Mouse (Mus musculus): ENCODE data around the gene Zdhhc6. TPM values are rescaled to one million over a fixed set of nuclear protein-coding genes. Genes with fewer than 3 reads are reported as not detected.

Zdhhc6 gene
- polyA plus RNA-seq, 1 experiment from 2014 or later = 39.8 TPM

DNA sequence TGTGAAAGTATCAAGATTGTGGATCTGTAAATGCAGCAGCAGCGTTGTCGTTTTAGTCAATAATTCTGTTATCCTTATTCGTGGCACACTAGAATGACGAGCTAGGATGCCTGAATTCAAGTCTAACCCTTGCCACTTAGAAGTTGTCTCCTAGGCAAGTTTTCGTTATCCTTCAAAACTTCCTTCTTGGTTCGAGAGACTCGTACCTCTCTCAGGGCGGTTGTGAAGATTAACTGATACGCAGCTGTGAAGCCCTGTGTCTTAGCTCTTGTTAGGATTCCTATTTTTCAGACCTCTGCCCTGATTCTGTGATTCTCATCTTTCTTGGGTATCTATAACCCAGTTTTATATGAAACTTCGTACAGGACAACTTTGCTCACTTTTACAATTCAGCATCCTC is 1.1 kb upstream of the Zdhhc6 start:
- H3K9me3 ChIP-seq (ENCODE audit: control insufficient read depth) = no peaks in the 10 kb centered on the region
- peak overlapping the region; percentile 96 for H3K4me2 ChIP-seq (replicated peaks; ENCODE audit: low read depth)
- 40% methylated on average over 10 of the region's 10 CpGs for WGBS
- H3K4me1 ChIP-seq (replicated peaks; ENCODE audit: control insufficient read depth, insufficient read depth, low read length) = no peaks in the 10 kb centered on the region; the same call in 1 of the 2 replicates
- H3K36me3 ChIP-seq (ENCODE audit: control insufficient read depth, insufficient read depth) = peaks cover 11% of the 10 kb centered on the region
- ATAC-seq = no peak
- no peak overlapping the region for H3K27ac ChIP-seq (ENCODE audit: low read depth, low read length)
- H3K4me3 ChIP-seq (ENCODE audit: low read depth, low read length) = peak overlapping the region; percentile 80
- TF ChIP-seq CTCF (IDR thresholded peaks at IDR 0.05; ENCODE audit: low read depth) = no peak
- H3K27me3 ChIP-seq (replicated peaks; ENCODE audit: control insufficient read depth, insufficient read depth, low read length) = no peaks in the 10 kb centered on the region
- peak overlapping the region; percentile 74; the same call in 1 of the 2 replicates for H3K9ac ChIP-seq (ENCODE audit: low read depth, low read length)

- Histone ChIP-seq H3K9ac (ENCODE audit: low read depth, low read length) (peak within 1 kb of the TSS; percentile 74), H3K4me2 (replicated peaks; ENCODE audit: low read depth) (peak within 1 kb of the TSS; percentile 96), H3K27ac (ENCODE audit: low read depth, low read length) (peak within 1 kb of the TSS; percentile 88), H3K4me1 (replicated peaks; ENCODE audit: control insufficient read depth, insufficient read depth, low read length) (no peaks in the 10 kb centered on the region; the same call in 1 of the 2 replicates), H3K9me3 (ENCODE audit: control insufficient read depth) (no peaks in the 10 kb centered on the region), H3K27me3 (replicated peaks; ENCODE audit: control insufficient read depth, insufficient read depth, low read length) (no peaks in the 10 kb centered on the region), H3K4me3 (ENCODE audit: low read depth, low read length) (peak within 1 kb of the TSS; percentile 80), H3K36me3 (ENCODE audit: control insufficient read depth, insufficient read depth) (peaks cover 18% of the 10 kb centered on the region)
- peak; percentile 88 for ATAC-seq
- under 1% methylated on average over 47 of the region's 48 CpGs for WGBS
- TF ChIP-seq CTCF (IDR thresholded peaks at IDR 0.05; ENCODE audit: low read depth) = peak; percentile 70
Observed at GRCm38 (mm10) chr19:55316109-55316714, 380 bp upstream of the Zdhhc6 start, which contains the start of gene Vti1a. TSS of gene Vti1a (plus strand) at chr19:55316295.

GRCm38 (mm10) chr19:55313649-55314048 is 2.2 kb downstream of the Zdhhc6 start:
- ATAC-seq = no peak
- 90% methylated on average over 2 of the region's 2 CpGs for WGBS
- no peak overlapping the region for H3K4me3 ChIP-seq (ENCODE audit: low read depth, low read length)

DNA sequence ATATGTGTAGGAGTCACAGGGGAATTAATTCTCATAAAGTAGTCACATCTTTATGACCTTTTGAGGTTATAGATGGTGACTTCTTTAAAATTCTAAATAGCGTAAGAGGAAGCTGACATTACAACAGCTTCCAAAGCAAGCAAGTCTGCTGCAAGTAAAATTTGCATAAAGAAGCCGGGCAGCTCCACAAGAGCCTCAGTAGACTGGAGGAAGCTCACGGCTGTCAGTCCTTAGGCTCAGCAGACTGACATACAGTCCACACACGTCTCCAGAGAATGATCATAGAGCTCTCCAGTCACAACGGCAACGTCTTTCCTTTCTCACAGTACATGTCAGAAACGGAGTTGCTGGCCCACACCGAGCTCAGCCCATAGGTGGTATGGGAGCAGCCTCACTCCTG is 4.0 kb downstream of the Zdhhc6 start:
- Histone ChIP-seq H3K4me3 (ENCODE audit: low read depth, low read length) (no peak overlapping the region), H3K27me3 (replicated peaks; ENCODE audit: control insufficient read depth, insufficient read depth, low read length) (no peaks in the 10 kb centered on the region), H3K9me3 (ENCODE audit: control insufficient read depth) (no peaks in the 10 kb centered on the region), H3K36me3 (ENCODE audit: control insufficient read depth, insufficient read depth) (peaks cover 49% of the 10 kb centered on the region), H3K9ac (ENCODE audit: low read depth, low read length) (no peak overlapping the region), H3K4me1 (replicated peaks; ENCODE audit: control insufficient read depth, insufficient read depth, low read length) (no peaks in the 10 kb centered on the region; the same call in 1 of the 2 replicates), H3K27ac (ENCODE audit: low read depth, low read length) (no peak overlapping the region), H3K4me2 (replicated peaks; ENCODE audit: low read depth) (no peak overlapping the region)
- no peak for ATAC-seq
- WGBS = 94% methylated on average over 8 of the region's 8 CpGs
- no peak for TF ChIP-seq CTCF (IDR thresholded peaks at IDR 0.05; ENCODE audit: low read depth)

More at GRCm38 (mm10) chr19:55313649-55314048, 2.2 kb downstream of the Zdhhc6 start:
- Histone ChIP-seq H3K4me1 (replicated peaks; ENCODE audit: control insufficient read depth, insufficient read depth, low read length) (no peaks in the 10 kb centered on the region; the same call in 1 of the 2 replicates), H3K9me3 (ENCODE audit: control insufficient read depth) (no peaks in the 10 kb centered on the region), H3K27ac (ENCODE audit: low read depth, low read length) (no peak overlapping the region), H3K36me3 (ENCODE audit: control insufficient read depth, insufficient read depth) (peaks cover 39% of the 10 kb centered on the region), H3K27me3 (replicated peaks; ENCODE audit: control insufficient read depth, insufficient read depth, low read length) (no peaks in the 10 kb centered on the region), H3K4me2 (replicated peaks; ENCODE audit: low read depth) (no peak overlapping the region), H3K9ac (ENCODE audit: low read depth, low read length) (no peak overlapping the region)
- TF ChIP-seq CTCF (IDR thresholded peaks at IDR 0.05; ENCODE audit: low read depth) = no peak

DNA sequence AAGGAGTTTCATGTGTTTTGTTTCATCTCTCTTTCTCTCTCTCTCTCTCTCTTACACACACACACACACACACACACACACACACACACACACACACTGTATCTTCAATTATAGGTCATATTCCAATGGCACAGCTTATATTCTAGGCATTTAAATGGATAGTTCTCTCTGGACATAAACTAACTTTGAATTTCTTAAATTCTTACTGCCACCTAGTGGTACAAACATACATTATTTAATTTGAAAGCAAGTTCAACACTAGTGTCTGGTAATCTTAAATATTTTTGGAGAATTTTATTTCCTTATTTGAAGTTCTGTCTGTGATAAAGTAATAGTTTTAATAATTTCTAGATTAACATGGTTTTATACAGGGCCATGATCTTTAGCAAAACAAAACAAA is 10.8 kb downstream of the Zdhhc6 start:
- Histone ChIP-seq H3K4me3 (ENCODE audit: low read depth, low read length) (no peak overlapping the region), H3K27ac (ENCODE audit: low read depth, low read length) (no peak overlapping the region), H3K9ac (ENCODE audit: low read depth, low read length) (no peak overlapping the region), H3K36me3 (ENCODE audit: control insufficient read depth, insufficient read depth) (peaks cover 65% of the 10 kb centered on the region), H3K27me3 (replicated peaks; ENCODE audit: control insufficient read depth, insufficient read depth, low read length) (no peaks in the 10 kb centered on the region), H3K4me2 (replicated peaks; ENCODE audit: low read depth) (no peak overlapping the region), H3K9me3 (ENCODE audit: control insufficient read depth) (no peaks in the 10 kb centered on the region), H3K4me1 (replicated peaks; ENCODE audit: control insufficient read depth, insufficient read depth, low read length) (no peaks in the 10 kb centered on the region)
- peak; percentile 62 for TF ChIP-seq CTCF (IDR thresholded peaks at IDR 0.05; ENCODE audit: low read depth)
- ATAC-seq = no peak

GRCm38 (mm10) chr19:55300525-55300924 is 15.3 kb downstream of the Zdhhc6 start:
- no peak for TF ChIP-seq CTCF (IDR thresholded peaks at IDR 0.05; ENCODE audit: low read depth)
- Histone ChIP-seq H3K9ac (ENCODE audit: low read depth, low read length) (no peak overlapping the region), H3K27me3 (replicated peaks; ENCODE audit: control insufficient read depth, insufficient read depth, low read length) (no peaks in the 10 kb centered on the region), H3K36me3 (ENCODE audit: control insufficient read depth, insufficient read depth) (peaks cover 76% of the 10 kb centered on the region), H3K9me3 (ENCODE audit: control insufficient read depth) (no peaks in the 10 kb centered on the region), H3K27ac (ENCODE audit: low read depth, low read length) (no peak overlapping the region), H3K4me2 (replicated peaks; ENCODE audit: low read depth) (no peak overlapping the region), H3K4me1 (replicated peaks; ENCODE audit: control insufficient read depth, insufficient read depth, low read length) (no peaks in the 10 kb centered on the region), H3K4me3 (ENCODE audit: low read depth, low read length) (no peak overlapping the region)
- no peak for ATAC-seq
- 90% methylated on average over 3 of the region's 3 CpGs for WGBS
